Mouse (Mus musculus) midbrain, embryonic 13.5 days (tissue): ENCODE measurements around the gene Olfr982. TPM values are rescaled to one million over a fixed set of nuclear protein-coding genes. Genes with fewer than 3 reads are reported as not detected.

Experiments used
- ATAC-seq: fragments of 200-750 bp; cut with Nextera tagmentation; 2 replicates; pipeline ENCODE4 v1.8.0; 2017; ENCODE audit warnings: mild to moderate bottlenecking, moderate TSS enrichment, moderate library complexity
- H3K27ac ChIP-seq: fragments of 300-500 bp; sonication (generic); 2 replicates; pipeline ENCODE4 v1.5.1; 2015; ENCODE audit warnings: inconsistent platforms, mild to moderate bottlenecking, moderate library complexity
- H3K27me3 ChIP-seq: fragments of 300-500 bp; sonication (generic); 2 replicates; pipeline ENCODE4 v1.6.1; 2015; ENCODE audit warnings: mild to moderate bottlenecking, inconsistent platforms
- H3K36me3 ChIP-seq: fragments of 300-500 bp; sonication (generic); 2 replicates; pipeline ENCODE4 v1.6.1; 2015; ENCODE audit warnings: mild to moderate bottlenecking, inconsistent platforms
- H3K4me1 ChIP-seq: fragments of 300-500 bp; sonication (generic); replicated peaks from 2 replicates; pipeline ENCODE4 v1.6.1; 2015; ENCODE audit warnings: inconsistent platforms
- H3K4me2 ChIP-seq: fragments of 300-500 bp; sonication (generic); replicated peaks from 2 replicates; pipeline ENCODE4 v1.6.1; 2015; ENCODE audit warnings: moderate library complexity, mild to moderate bottlenecking, inconsistent platforms
- H3K4me3 ChIP-seq: fragments of 300-500 bp; sonication (generic); replicated peaks from 2 replicates; pipeline ENCODE4 v1.5.1; 2015; ENCODE audit warnings: mild to moderate bottlenecking, inconsistent platforms
- H3K9ac ChIP-seq: fragments of 300-500 bp; sonication (generic); replicated peaks from 2 replicates; pipeline ENCODE4 v1.6.1; 2015; ENCODE audit warnings: mild to moderate bottlenecking, inconsistent platforms
- H3K9me3 ChIP-seq: fragments of 300-500 bp; sonication (generic); 2 replicates; pipeline ENCODE4 v1.6.1; 2016; ENCODE audit warnings: mild to moderate bottlenecking, inconsistent platforms
- WGBS: fragments of 180-500 bp; shearing (Covaris S2); methylation state at CpG from one replicate; pipeline ENCODE4 v1.1.7; 2015; 5-methylcytosine and 5-hydroxymethylcytosine counted together
- polyA plus RNA-seq: library from polyadenylated mRNA; unstranded; fragments of >200 nt; fragmentation: Nextera tagmentation; extraction: Ambion mirVana; gene quantifications from 2 replicates; pipeline ENCODE4 v1.2.1, GENCODE M21; 2015

The Olfr982 gene
- polyA plus RNA-seq, result not detected in 2 replicates

DNA sequence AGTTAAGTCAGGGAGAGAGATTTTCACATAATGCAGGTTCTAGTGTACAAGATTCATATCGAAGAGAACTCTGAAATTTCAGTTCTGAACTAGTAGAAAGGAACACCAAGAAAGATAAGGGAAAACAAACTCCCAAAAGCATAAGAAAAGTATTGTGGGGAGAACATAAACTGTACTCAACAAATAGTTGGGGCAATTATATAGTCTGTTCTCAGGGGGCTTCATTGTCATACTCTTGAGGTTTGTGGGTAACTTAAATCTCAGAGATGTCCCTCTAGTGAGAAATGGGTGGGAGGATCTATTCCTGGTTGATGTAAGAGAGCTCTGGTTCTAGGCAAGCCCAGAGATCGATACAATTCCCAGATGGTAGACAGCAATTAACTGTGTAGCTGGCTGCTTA, at the start of gene Olfr982:
Gene Olfr982 (plus strand): TSS at position 301 of the 400 bp plus-strand sequence.
- no peaks in the 10 kb centered on the region for H3K4me1 ChIP-seq
- H3K9me3 ChIP-seq, result no peaks in the 10 kb centered on the region
- no peak within 1 kb of the TSS for H3K4me2 ChIP-seq
- no peak for ATAC-seq
- no peaks in the 10 kb centered on the region for H3K36me3 ChIP-seq
- no peak within 1 kb of the TSS for H3K27ac ChIP-seq
- no peaks in the 10 kb centered on the region for H3K27me3 ChIP-seq
- no peak within 1 kb of the TSS for H3K9ac ChIP-seq
- 84% methylated on average over 2 of the region's 2 CpGs for WGBS
- no peak within 1 kb of the TSS for H3K4me3 ChIP-seq

DNA sequence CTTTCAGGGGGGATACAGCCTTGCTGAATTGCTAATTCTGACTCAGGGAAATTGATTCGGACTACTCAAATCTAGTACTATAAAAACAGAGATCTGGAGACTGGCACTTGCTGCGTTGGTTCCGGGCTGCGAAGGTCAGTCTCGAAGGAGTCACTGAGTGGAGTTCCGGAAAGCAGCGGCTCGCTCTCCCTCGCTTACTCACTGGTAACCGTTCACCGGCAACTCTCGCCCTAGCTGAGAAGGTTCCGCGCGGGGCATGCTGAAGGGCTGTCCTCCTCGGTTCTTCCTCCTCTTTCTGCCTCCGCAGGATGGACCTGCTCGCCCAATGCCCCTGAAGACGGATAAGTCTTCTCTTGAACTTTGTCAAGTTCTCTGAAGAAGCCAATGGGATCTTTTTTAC, 23.5 kb upstream of the Olfr982 start:
- Histone ChIP-seq H3K9ac (no peak overlapping the region), H3K27me3 (no peaks in the 10 kb centered on the region), H3K36me3 (no peaks in the 10 kb centered on the region), H3K4me1 (no peaks in the 10 kb centered on the region), H3K9me3 (no peaks in the 10 kb centered on the region), H3K4me3 (no peak overlapping the region), H3K4me2 (no peak overlapping the region), H3K27ac (no peak overlapping the region)
- 97% methylated on average over 19 of the region's 19 CpGs for WGBS
- no peak for ATAC-seq

DNA sequence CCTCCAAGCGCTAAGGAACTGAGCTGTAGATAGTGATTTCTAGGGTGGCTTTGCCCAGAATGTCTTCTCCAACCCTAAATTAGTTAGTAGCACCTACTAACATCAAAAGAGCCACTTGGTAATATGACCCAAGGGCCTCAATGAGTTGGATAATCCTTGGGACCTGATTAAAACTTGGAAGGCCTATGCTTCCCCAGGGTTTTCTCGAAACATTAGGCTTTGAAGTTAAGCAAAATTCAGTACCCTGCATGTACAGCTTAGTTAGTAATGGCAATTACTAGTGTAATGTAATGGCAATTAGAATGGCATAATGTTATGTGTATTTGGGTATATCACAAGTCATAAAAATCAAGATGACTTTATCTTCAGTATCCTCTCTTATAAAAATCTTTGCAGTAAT, 19.9 kb downstream of the Olfr982 start, which contains the start of gene Olfr983:
Gene Olfr983 (minus strand): TSS at position 101 of the 400 bp plus-strand sequence.
- H3K9ac ChIP-seq, result no peak within 1 kb of the TSS
- no peaks in the 10 kb centered on the region for H3K36me3 ChIP-seq
- WGBS, result 84% methylated on average over 2 of the region's 2 CpGs
- H3K4me3 ChIP-seq, result no peak within 1 kb of the TSS
- no peaks in the 10 kb centered on the region for H3K4me1 ChIP-seq
- no peak for ATAC-seq
- no peaks in the 10 kb centered on the region for H3K9me3 ChIP-seq
- H3K27ac ChIP-seq, result no peak within 1 kb of the TSS
- H3K4me2 ChIP-seq, result no peak within 1 kb of the TSS
- no peaks in the 10 kb centered on the region for H3K27me3 ChIP-seq

GRCm38 (mm10) chr9:40094769-40095168, 21.1 kb downstream of the Olfr982 start:
- Histone ChIP-seq H3K4me2 (no peak overlapping the region), H3K27me3 (no peaks in the 10 kb centered on the region), H3K9ac (no peak overlapping the region), H3K4me1 (no peaks in the 10 kb centered on the region), H3K27ac (no peak overlapping the region), H3K9me3 (no peaks in the 10 kb centered on the region), H3K36me3 (no peaks in the 10 kb centered on the region), H3K4me3 (no peak overlapping the region)
- ATAC-seq, result no peak
- 62% methylated on average over 3 of the region's 3 CpGs for WGBS

DNA sequence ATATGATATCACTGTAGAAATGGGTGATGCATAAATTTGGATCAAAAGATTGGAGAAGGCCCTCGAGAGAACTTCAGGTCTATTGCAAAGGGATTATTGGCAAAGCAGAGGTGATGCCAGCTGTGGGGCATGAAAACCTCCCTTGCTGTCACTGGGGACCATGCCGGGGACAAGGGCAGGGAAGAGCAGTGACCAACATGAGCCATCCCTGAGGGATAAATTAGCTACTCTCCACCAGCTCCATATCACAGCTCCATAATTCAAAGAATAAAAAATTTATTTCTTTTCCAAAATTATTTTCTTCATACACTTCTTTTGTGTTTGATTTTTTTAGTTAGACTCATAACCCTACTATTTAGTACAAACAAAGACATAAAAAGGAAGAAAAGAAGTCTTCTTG, 40.5 kb downstream of the Olfr982 start, which contains the start of gene Olfr984:
Gene Olfr984 (minus strand): TSS at position 101 of the 400 bp plus-strand sequence.
- Histone ChIP-seq H3K27ac (no peak within 1 kb of the TSS), H3K27me3 (no peaks in the 10 kb centered on the region), H3K4me2 (no peak within 1 kb of the TSS), H3K4me3 (no peak within 1 kb of the TSS), H3K9ac (no peak within 1 kb of the TSS), H3K4me1 (no peaks in the 10 kb centered on the region), H3K36me3 (no peaks in the 10 kb centered on the region), H3K9me3 (no peaks in the 10 kb centered on the region)
- no peak for ATAC-seq
- WGBS, result 90% methylated on average over 2 of the region's 2 CpGs

DNA sequence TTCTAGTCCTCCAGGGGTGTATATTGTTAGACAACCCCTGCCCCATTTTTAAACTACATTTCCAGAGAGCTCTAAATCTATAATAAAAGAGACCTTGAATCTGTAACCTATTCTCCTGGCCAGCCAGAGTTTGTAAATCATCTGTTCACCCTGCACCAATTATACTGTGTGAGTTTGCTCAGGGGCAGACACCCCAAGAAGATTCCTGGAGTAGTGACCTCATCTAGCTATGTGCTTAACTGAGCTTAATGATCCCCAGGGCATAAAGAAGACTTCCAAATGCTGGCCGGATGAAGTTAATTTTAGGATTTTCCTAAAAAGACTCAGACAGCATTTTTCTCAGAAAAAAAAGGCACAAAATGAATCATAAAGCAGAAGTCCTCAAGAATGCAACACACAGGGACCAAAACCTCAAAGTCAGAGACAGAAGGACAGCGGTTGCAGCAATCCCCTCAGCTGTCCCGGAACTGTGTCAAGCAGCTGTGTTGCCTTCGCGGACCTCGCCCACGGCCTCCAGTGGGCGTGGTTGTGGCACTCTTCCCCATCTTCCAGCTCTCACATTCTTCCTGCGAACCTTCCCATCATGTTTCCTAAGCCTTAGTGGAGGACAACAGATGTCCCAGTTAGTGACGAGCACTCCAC, 43.1 kb downstream of the Olfr982 start:
- Histone ChIP-seq H3K9me3 (no peaks in the 10 kb centered on the region), H3K27ac (no peak overlapping the region), H3K4me1 (no peaks in the 10 kb centered on the region), H3K4me2 (no peak overlapping the region), H3K27me3 (no peaks in the 10 kb centered on the region), H3K4me3 (no peak overlapping the region), H3K9ac (no peak overlapping the region), H3K36me3 (no peaks in the 10 kb centered on the region)
- ATAC-seq, result no peak
- WGBS, result 69% methylated on average over 10 of the region's 10 CpGs

DNA sequence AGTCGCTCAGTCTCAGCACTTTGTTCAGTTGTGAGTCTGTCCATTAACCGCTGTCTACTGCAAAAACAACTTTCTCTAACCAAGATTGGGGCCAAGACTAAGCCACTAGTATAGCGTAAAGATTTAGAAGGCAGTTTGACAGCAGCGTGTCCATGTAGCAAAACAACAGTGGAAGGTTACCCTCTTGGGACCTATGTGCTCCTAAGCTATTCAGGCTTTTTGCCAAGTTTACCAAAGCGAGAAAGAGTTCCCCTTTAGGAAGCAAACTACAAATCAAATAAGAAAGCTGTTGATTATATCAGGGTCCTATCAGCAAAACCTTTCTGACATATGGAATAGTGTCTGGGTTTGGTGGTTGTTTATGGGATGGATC, 43.6 kb downstream of the Olfr982 start:
- Histone ChIP-seq H3K27me3 (no peaks in the 10 kb centered on the region), H3K9me3 (no peaks in the 10 kb centered on the region), H3K9ac (no peak overlapping the region), H3K4me3 (no peak overlapping the region), H3K36me3 (no peaks in the 10 kb centered on the region), H3K4me2 (no peak overlapping the region), H3K4me1 (no peaks in the 10 kb centered on the region), H3K27ac (no peak overlapping the region)
- ATAC-seq, result no peak
- 87% methylated on average over 5 of the region's 5 CpGs for WGBS

Other genes with a start within 250 kb of the Olfr982 start
- gene Olfr971, start 237.0 kb upstream of the Olfr982 start, polyA plus RNA-seq, result not detected in 2 replicates
- gene Olfr972, start 207.4 kb upstream of the Olfr982 start, polyA plus RNA-seq, result not detected in 2 replicates
- not detected in 2 replicates for gene Olfr229, start 166.5 kb upstream of the Olfr982 start, polyA plus RNA-seq
- not detected in 2 replicates for gene Olfr974, start 136.3 kb upstream of the Olfr982 start, polyA plus RNA-seq
- gene Olfr975, start 121.8 kb upstream of the Olfr982 start, polyA plus RNA-seq, result 0.05 TPM in 1 of 2 replicates, not detected in the other
- gene Olfr976, start 112.7 kb upstream of the Olfr982 start, polyA plus RNA-seq, result not detected in 2 replicates
- not detected in 2 replicates for gene Olfr978, start 81.7 kb upstream of the Olfr982 start, polyA plus RNA-seq
- gene Olfr979, start 70.4 kb upstream of the Olfr982 start, polyA plus RNA-seq, result not detected in 2 replicates
- not detected in 2 replicates for gene Olfr980, start 64.2 kb upstream of the Olfr982 start, polyA plus RNA-seq
- gene Olfr981, start 52.4 kb upstream of the Olfr982 start, polyA plus RNA-seq, result not detected in 2 replicates
- gene Olfr983, start 19.8 kb downstream of the Olfr982 start, polyA plus RNA-seq, result not detected in 2 replicates
- not detected in 2 replicates for gene Olfr984, start 40.4 kb downstream of the Olfr982 start, polyA plus RNA-seq
- gene Olfr985, start 56.4 kb downstream of the Olfr982 start, polyA plus RNA-seq, result not detected in 2 replicates
- gene Tmem225, start 74.3 kb downstream of the Olfr982 start, polyA plus RNA-seq, result not detected in 2 replicates
- gene Olfr986, start 107.1 kb downstream of the Olfr982 start, polyA plus RNA-seq, result 0.08 TPM in 1 of 2 replicates, not detected in the other
- gene Zfp202, start 118.5 kb downstream of the Olfr982 start, polyA plus RNA-seq, result 9.5 and 9.6 TPM in 2 replicates
- 86.5 and 89.4 TPM in 2 replicates for gene Scn3b, start 195.4 kb downstream of the Olfr982 start, polyA plus RNA-seq